Mouse (Mus musculus): ENCODE data around the gene Gm45623.

The Gm45623 gene

DNA sequence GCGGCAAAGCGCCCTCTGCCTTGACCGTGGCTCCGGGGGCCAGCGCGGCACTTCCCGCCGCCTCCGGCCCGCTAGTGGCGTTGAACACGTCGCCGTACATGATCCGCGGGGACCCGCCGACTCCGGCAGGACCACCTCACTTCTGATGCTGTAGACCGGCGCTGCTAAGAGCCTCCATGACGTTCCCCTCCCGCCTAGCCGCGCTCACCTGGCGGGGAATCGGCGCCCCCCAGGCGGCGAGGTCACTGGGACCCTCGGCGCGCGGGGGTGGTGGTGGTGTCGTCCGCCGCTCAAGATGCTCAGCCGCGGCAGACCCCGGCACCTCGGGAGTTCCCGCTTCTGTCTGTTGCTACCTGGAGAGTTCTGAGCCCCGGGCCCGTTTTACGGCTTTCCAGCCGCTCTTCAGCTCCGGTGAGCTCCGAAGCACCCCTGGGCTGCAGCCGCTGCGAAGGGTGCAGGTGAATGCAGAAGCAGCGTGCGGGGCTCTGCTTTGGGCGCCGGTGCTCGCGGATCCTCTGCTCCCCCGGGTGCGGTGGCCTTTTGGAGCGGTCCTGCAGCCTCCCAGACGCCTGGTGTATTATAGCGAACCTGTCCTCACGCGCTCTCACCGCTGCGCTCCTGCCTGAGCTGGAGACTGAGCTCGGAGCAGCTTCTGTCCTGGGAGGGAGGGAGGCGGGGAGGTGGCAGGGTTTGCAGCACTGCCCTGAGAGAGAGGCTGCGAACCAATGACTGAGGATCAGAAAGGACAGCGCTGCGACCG lies at the start of gene Gm45623:
Gene Gm45623, minus strand, starts transcription at position 636 of the 760 bp plus-strand sequence.
- no peak for DNase-seq (ENCODE audit: low read depth, low spot score)

DNA sequence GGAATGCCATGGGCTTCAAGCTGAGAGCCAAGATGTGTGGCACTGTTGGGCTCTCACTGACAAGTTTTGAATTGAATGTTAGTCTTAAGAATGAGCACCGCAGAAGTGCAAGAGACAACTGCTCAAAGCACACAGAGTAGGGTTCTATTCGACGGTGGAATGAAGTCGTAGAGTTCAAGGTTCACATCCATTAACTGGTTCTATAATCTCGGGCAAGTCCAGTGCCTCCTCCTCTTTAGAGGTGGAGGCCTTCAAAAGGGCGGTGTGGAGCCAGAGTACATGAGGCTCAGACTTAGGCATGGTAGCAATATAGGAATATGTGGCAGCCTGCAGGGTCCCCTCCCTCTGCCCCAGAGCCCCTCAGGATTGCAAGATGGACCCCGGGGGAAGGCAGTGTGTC lies 43.8 kb upstream of the Gm45623 start:
- DNase-seq (ENCODE audit: low read depth, low spot score) = no peak

GRCm38 (mm10) chr13:56795501-56795900 lies 41.9 kb upstream of the Gm45623 start:
- no peak for DNase-seq (ENCODE audit: low read depth, low spot score)

- no peak for DNase-seq (ENCODE audit: low read depth, low spot score)
Measured at GRCm38 (mm10) chr13:56794441-56794840, 40.8 kb upstream of the Gm45623 start.

- peak; percentile 19 for DNase-seq (ENCODE audit: low read depth, low spot score)
Measured at GRCm38 (mm10) chr13:56792844-56793243, 39.2 kb upstream of the Gm45623 start.

- DNase-seq (ENCODE audit: low read depth, low spot score) = no peak
Measured at GRCm38 (mm10) chr13:56790683-56791082, 37.1 kb upstream of the Gm45623 start.

DNA sequence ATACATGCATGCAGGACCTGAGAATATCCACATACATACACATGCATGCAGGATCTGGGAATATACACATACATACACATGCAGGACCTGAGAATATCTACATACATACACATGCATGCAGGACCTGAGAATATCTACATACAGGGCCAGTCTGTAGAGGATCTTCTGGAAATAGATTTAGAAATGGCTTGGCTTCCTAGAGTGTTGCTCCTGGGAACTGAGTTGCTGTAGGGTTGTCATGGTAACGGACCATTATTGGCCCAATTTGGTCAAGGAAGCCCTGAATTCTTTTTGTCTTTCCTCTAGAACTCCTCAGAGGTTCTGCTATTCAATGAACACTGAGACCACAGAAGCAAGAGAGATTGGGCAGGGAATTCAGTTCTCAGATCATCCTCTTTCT lies 29.0 kb upstream of the Gm45623 start:
- no peak for DNase-seq (ENCODE audit: low read depth, low spot score)

DNA sequence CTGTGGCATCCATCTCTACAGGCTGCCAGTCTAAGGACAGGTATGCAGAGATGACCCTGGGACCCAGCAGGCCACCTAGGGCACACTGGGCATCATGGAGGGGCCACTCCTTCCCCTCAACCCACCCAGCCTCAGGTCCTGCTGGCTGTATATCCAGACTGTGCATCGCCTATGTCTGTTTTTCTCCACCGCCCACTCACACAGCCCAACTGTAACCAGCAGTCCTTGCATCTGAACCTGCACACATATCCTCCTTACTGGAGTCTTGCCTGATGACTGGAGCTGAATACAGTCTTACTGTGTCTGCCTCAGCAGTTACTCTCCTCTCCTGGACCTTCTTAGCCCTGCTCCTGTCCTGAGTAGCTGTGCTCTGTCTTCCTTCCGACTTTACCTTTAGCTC lies 28.1 kb upstream of the Gm45623 start:
- DNase-seq (ENCODE audit: low read depth, low spot score) = no peak

GRCm38 (mm10) chr13:56780746-56781469 lies 27.3 kb upstream of the Gm45623 start:
- DNase-seq (ENCODE audit: low read depth, low spot score) = no peak

- no peak for DNase-seq (ENCODE audit: low read depth, low spot score)
Measured at GRCm38 (mm10) chr13:56774304-56774703, 20.7 kb upstream of the Gm45623 start.

DNA sequence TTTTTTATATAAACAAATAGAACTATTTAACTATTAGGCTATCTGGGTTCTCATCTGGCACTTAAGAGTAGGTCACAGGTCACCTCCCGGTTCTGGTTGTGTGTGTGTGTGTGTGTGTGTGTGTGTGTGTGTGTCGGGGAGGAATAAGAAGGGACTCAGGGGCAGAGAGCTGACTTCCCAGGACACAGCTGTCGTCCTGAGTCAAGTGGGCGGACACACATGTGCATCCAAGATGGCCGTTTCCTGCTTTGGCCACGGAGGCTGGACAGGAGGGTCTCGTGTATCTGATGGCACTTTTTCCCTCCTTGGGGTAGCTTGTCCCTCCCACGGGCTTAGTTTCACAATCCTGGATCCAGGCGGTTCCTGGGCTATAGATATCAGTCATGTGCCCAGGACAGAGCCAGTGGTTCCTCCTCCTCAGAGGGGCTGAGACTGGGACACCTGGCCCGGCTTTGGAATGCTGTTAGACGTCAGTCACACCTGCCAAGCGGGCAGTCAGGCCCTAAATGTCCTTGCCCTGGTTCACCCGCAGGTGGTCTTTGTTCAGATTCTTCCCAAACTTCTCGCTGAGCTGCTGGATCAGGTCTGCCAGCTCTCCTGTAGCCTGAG lies 19.7 kb upstream of the Gm45623 start:
- DNase-seq (ENCODE audit: low read depth, low spot score) = no peak

GRCm38 (mm10) chr13:56772592-56772991 lies 19.0 kb upstream of the Gm45623 start:
- DNase-seq (ENCODE audit: low read depth, low spot score) = peak; percentile 7

GRCm38 (mm10) chr13:56770786-56771185 lies 17.2 kb upstream of the Gm45623 start:
- DNase-seq (ENCODE audit: low read depth, low spot score) = no peak

- no peak for DNase-seq (ENCODE audit: low read depth, low spot score)
Measured at GRCm38 (mm10) chr13:56770136-56770578, 16.5 kb upstream of the Gm45623 start.

GRCm38 (mm10) chr13:56769431-56769830 lies 15.8 kb upstream of the Gm45623 start:
- no peak for DNase-seq (ENCODE audit: low read depth, low spot score)

GRCm38 (mm10) chr13:56766211-56766610 lies 12.6 kb upstream of the Gm45623 start:
- peak; percentile 3 for DNase-seq (ENCODE audit: low read depth, low spot score)

DNA sequence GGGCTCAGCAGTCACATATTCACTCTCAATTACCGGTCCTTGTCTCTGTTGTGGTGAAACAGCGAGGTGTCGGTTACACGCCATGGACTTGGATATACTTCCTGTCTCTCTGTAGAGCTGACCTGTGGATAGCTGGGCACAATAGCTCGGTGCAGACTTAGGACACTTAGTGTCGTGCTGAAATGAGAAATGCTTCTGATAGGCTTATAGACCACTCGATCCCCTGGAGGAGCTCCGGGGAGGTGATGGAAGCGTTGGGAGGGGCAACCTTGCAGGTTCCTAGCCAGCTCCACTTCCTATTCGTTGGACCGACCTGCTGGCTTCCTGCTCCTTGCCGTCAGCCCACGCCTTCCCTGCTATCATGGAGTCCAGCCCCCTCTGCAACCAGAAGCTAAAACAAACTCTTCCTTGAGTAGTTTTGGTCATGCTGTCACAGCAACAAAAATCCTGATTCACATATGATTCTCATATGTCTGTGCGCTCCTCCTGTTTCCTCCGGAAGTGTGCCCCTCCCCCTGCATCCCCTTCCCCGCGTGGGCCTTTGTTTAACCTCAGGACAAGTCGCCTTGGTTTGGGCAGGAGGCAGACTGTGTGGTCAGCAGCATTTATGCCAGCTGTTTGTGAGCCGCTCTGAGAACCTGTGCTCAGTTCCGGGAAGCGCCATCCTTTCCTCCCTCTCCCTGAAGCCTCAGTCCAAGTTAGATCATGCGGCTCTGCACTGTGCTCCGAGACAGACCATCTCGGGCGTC lies 11.8 kb upstream of the Gm45623 start:
- no peak for DNase-seq (ENCODE audit: low read depth, low spot score)

DNA sequence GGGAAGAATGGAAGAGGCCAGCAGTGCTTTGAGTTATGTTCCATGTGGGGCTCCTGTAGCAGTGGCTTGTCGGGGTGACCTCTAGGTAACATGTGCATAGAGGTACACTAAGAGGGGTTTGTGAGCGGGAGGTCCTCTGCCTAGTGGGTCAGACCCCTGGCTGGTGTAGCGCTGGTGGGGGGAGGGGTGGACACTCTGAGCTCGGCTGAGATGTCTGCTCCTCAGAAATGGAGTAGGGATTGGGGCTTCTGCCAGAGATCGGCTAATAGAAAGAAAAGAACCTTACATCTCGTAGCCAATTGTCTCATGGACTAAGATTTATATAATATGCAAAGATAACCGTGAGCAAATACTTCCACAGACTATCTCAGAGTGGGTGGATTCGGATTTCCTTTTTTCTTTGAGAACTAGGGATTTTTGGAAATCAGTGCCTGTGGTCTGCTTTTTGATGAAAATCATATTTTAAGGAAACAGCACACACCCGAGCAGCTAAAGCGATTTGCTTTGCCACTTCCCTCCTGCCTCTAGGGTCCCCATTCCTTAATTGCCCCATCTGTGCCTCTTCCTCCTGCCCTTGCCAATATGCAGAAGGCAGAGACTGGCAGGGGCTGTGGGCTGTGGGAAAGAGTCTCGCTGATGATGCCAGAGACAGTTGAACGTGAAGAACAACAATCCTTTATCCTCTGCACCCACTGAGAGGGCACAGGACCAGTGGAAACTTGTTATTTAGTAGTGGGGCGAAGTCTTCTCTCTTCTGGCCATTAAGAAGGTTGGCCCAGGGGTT lies 9.0 kb upstream of the Gm45623 start:
- DNase-seq (ENCODE audit: low read depth, low spot score) = no peak

DNA sequence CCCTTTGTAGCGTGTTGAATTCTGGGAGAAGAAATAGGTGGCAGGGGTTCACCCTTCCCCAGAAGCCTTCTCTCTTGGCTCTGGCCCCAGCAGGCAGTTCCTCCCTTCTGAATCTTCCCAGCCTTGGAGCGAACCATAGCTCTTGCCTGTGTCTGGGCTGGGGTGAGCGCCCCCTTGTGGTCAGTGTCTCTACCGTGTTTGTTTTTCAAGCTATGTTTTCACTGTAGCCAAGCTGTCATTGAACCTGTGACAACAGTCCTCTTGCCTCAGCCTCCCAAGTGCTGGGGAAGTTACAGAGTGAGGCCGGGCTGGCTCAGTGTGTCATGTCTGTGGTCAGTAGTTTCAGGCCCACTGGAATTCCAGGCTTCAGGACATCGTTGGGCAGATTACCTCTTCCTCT lies 4.9 kb upstream of the Gm45623 start:
- peak; percentile 77 for DNase-seq (ENCODE audit: low read depth, low spot score)

DNA sequence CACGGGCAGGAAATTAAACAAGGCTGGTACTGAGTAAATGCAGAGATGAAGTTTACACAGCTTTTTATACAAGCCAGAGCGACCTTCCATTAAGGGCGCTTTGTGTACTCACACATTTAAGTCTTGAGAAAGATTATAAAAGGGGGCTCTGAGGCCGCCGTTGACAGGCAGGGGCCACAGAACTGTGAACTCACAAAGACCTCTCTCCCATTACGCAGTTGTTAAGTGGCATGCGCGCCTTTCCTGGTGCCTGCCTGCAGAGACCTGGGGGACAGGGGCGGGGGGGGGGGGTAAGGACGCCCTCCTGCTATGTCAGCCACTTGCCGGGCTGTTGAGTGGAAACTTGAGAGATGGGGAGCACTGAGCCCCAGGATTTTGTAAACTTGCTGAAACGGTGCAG lies 3.6 kb upstream of the Gm45623 start:
- DNase-seq (ENCODE audit: low read depth, low spot score) = no peak

- no peak for DNase-seq (ENCODE audit: low read depth, low spot score)
Measured at GRCm38 (mm10) chr13:56755871-56756270, 2.2 kb upstream of the Gm45623 start.

Data from 3T3-L1 (cell line).